Mouse (Mus musculus): ENCODE measurements around the gene Abcg5. TPM values are rescaled to one million over a fixed set of nuclear protein-coding genes. Genes with fewer than 3 reads are reported as not detected.

Gene Abcg5
- total and polyA plus RNA-seq, 3 experiments: not detected

GRCm38 (mm10) chr17:84709403-84709851 is 26.6 kb upstream of the Abcg5 start:
- no peak overlapping the region for H3K4me2 ChIP-seq (ENCODE audit: insufficient read depth, low read depth, poor library complexity, severe bottlenecking)
- peaks cover 0 to 1% of the 10 kb centered on the region in 2 experiments; a peak in 1 of 4 replicates for H3K4me1 ChIP-seq (ENCODE audit: control insufficient read depth in 1 of 2, insufficient read depth in 2 of 2)
- H3K27ac ChIP-seq (ENCODE audit: insufficient read depth, low read depth): no peak overlapping the region
- in situ Hi-C loops (cut with MboI; ENCODE audit: low pct_ligation_motif_present, low pct_unique_long_range_greater_than_20kb, low sequenced_read_pairs) (no loop called here), dilution Hi-C loops (cut with MboI; ENCODE audit: extremely low pct_ligation_motif_present, extremely low pct_unique_long_range_greater_than_20kb, low sequenced_read_pairs) (no loop called here)
- no peaks in the 10 kb centered on the region for H3K79me2 ChIP-seq (replicated peaks; ENCODE audit: control insufficient read depth, extremely low read depth, insufficient read depth, poor library complexity, severe bottlenecking)
- H3K4me3 ChIP-seq (replicated peaks in 1 of 3; ENCODE audit: low read depth in 2 of 3, low read length in 2 of 3, poor library complexity in 1 of 3): no peak overlapping the region
- peaks cover 46 to 82% of the 10 kb centered on the region in 2 experiments for H3K36me3 ChIP-seq (replicated peaks in 1 of 2; ENCODE audit: control insufficient read depth in 1 of 2, insufficient read depth in 1 of 2, low read length in 1 of 2)
- TF ChIP-seq ELF1 (IDR thresholded peaks at IDR 0.05; ENCODE audit: low read depth, low read length) (no peak), BHLHE40 (IDR thresholded peaks at IDR 0.05; ENCODE audit: low read depth, low read length) (no peak), HCFC1 (IDR thresholded peaks at IDR 0.05; ENCODE audit: low read depth, low read length) (no peak), USF2 (conservative IDR thresholded peaks at IDR 0.05; ENCODE audit: low read depth, low read length) (no peak), MEF2A (IDR thresholded peaks at IDR 0.05; ENCODE audit: borderline replicate concordance, low read depth, low read length) (no peak), TBP (conservative IDR thresholded peaks at IDR 0.05; ENCODE audit: low read depth, low read length) (no peak), RCOR1 (conservative IDR thresholded peaks at IDR 0.05; ENCODE audit: low read depth, low read length) (no peak), POLR2A (IDR thresholded peaks at IDR 0.05; ENCODE audit: low read depth, low read length) (no peak), POLR2AphosphoS2 (IDR thresholded peaks at IDR 0.05; ENCODE audit: low read depth, low read length) (no peak)
- no peak for DNase-seq (ENCODE audit: extremely low read depth)
- H3K9ac ChIP-seq (ENCODE audit: insufficient read depth, low read depth): no peak overlapping the region
- no peaks in the 10 kb centered on the region for H3K9me3 ChIP-seq (replicated peaks; ENCODE audit: low read length)
- no peaks in the 10 kb centered on the region for H3K27me3 ChIP-seq (replicated peaks)

DNA sequence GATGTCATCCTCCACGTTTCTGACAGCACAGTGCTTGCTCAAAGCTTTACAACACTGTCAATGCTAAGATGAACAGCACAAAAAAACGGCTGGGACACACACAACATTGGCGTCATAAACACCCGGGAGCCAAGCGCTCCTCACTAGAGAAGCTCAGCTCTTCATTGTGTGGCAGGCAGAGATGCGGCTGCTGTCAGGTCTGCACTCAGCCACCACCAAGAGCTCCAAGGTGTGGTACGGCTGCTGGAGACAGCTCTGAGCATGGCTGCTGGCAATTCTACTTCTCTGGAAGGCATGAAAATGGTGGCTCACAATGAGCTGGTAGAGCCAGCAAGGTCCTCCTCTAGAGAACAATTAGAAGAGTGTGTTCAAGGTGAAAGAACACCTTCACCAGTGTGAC is 26.0 kb upstream of the Abcg5 start:
- TF ChIP-seq POLR2AphosphoS2 (IDR thresholded peaks at IDR 0.05; ENCODE audit: low read depth, low read length) (no peak), ZKSCAN1 (IDR thresholded peaks at IDR 0.05; ENCODE audit: borderline replicate concordance, low read depth, low read length) (no peak), JUN (IDR thresholded peaks at IDR 0.05; ENCODE audit: insufficient read depth, low read depth, low read length) (no peak), NELFE (IDR thresholded peaks at IDR 0.05; ENCODE audit: low read depth, low read length) (no peak), TCF12 (IDR thresholded peaks at IDR 0.05; ENCODE audit: low read depth, low read length) (no peak), CTCF (conservative IDR thresholded peaks at IDR 0.05 in 1 of 2, IDR thresholded peaks at IDR 0.05 in 1 of 2; ENCODE audit: low read depth in 2 of 2, low read length in 2 of 2) (no peak), JUND (conservative IDR thresholded peaks at IDR 0.05; ENCODE audit: low read depth, low read length) (no peak), SMC3 (IDR thresholded peaks at IDR 0.05; ENCODE audit: low read depth, low read length) (no peak), CHD2 (IDR thresholded peaks at IDR 0.05; ENCODE audit: low read length) (no peak), SIN3A (IDR thresholded peaks at IDR 0.05; ENCODE audit: low read length) (no peak), E2F4 (IDR thresholded peaks at IDR 0.05; ENCODE audit: insufficient replicate concordance, low read depth, low read length) (no peak), PAX5 (IDR thresholded peaks at IDR 0.05; ENCODE audit: low read length) (no peak), USF1 (IDR thresholded peaks at IDR 0.05; ENCODE audit: low read depth, low read length) (no peak), HCFC1 (IDR thresholded peaks at IDR 0.05; ENCODE audit: low read depth, low read length) (no peak), BHLHE40 (IDR thresholded peaks at IDR 0.05; ENCODE audit: low read depth, low read length) (no peak), MAZ (IDR thresholded peaks at IDR 0.05; ENCODE audit: low read depth, low read length) (no peak), KAT2A (IDR thresholded peaks at IDR 0.05; ENCODE audit: insufficient replicate concordance, low read length) (no peak), MXI1 (IDR thresholded peaks at IDR 0.05; ENCODE audit: low read depth, low read length) (no peak), IRF4 (IDR thresholded peaks at IDR 0.05; ENCODE audit: low read depth, low read length) (no peak)
- H3K4me3 ChIP-seq (replicated peaks in 1 of 3; ENCODE audit: low read depth in 2 of 3, low read length in 2 of 3, poor library complexity in 1 of 3): no peak overlapping the region
- H3K9me3 ChIP-seq (replicated peaks; ENCODE audit: low read length): no peaks in the 10 kb centered on the region
- H3K4me1 ChIP-seq (ENCODE audit: control insufficient read depth in 1 of 2, insufficient read depth in 2 of 2): peaks cover 0 to 7% of the 10 kb centered on the region in 2 experiments; a peak in 1 of 4 replicates
- in situ Hi-C loops (cut with MboI; ENCODE audit: low pct_ligation_motif_present, low pct_unique_long_range_greater_than_20kb, low sequenced_read_pairs) (no loop called here), dilution Hi-C loops (cut with MboI; ENCODE audit: extremely low pct_ligation_motif_present, extremely low pct_unique_long_range_greater_than_20kb, low sequenced_read_pairs) (no loop called here)
- H3K27ac ChIP-seq (ENCODE audit: insufficient read depth, low read depth): no peak overlapping the region
- DNase-seq (ENCODE audit: extremely low read depth): no peak
- H3K79me2 ChIP-seq (replicated peaks; ENCODE audit: control insufficient read depth, extremely low read depth, insufficient read depth, poor library complexity, severe bottlenecking): no peaks in the 10 kb centered on the region
- no peaks in the 10 kb centered on the region for H3K27me3 ChIP-seq (replicated peaks)
- no peak overlapping the region for H3K4me2 ChIP-seq (ENCODE audit: insufficient read depth, low read depth, poor library complexity, severe bottlenecking)
- peaks cover 50 to 85% of the 10 kb centered on the region in 2 experiments for H3K36me3 ChIP-seq (replicated peaks in 1 of 2; ENCODE audit: control insufficient read depth in 1 of 2, insufficient read depth in 1 of 2, low read length in 1 of 2)
- no peak overlapping the region for H3K9ac ChIP-seq (ENCODE audit: insufficient read depth, low read depth)
